Mouse (Mus musculus): ENCODE measurements at regions not wholly inside any gene's neighbourhood (a gene's known extent, or its start where the extent isn't known, plus 50 kb on each side); places are given as distances from the start of the nearest gene placed in this dataset.

DNA sequence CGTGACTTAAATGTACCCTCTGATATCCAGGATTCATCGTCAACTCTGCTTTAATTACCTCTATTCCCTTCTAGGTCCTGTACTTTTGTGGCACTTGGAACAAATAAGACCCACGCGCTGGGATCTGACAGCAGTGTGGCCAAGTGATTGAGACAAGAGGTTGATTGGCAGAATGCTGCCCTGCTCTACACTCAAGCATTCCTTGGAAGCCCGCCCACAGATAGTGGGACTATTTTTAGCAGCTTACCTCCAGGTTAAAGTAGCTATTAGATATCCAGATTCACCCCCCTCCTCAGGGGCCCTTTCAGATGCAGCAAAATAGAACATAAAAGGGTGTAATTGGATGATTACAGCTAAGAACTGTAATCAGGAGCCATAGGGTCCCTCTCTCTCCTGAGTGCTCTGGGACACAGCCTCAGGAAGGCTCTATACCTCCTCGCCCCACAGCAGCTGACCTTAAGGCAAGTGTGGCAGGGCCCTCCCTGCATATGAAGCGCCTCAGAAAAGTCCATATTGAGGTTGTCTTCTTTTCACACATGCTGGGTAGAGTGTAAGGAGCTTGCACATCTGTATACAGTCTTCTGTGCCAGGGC lies 479.1 kb upstream of the Marcks start:
- H3K27me3 ChIP-seq (ENCODE audit: poor library complexity, severe bottlenecking) = no peaks in the 10 kb centered on the region
- H3K27ac ChIP-seq = peak overlapping the region; percentile 36
- no peaks in the 10 kb centered on the region for H3K9me3 ChIP-seq
- no peak for DNase-seq (ENCODE audit: extremely low spot score, low spot score)
- H3K4me3 ChIP-seq = no peak overlapping the region
- 78% methylated on average over 7 of the region's 7 CpGs for WGBS
- H3K4me1 ChIP-seq = peaks cover 26% of the 10 kb centered on the region
- no peaks in the 10 kb centered on the region for H3K36me3 ChIP-seq (replicated peaks)

DNA sequence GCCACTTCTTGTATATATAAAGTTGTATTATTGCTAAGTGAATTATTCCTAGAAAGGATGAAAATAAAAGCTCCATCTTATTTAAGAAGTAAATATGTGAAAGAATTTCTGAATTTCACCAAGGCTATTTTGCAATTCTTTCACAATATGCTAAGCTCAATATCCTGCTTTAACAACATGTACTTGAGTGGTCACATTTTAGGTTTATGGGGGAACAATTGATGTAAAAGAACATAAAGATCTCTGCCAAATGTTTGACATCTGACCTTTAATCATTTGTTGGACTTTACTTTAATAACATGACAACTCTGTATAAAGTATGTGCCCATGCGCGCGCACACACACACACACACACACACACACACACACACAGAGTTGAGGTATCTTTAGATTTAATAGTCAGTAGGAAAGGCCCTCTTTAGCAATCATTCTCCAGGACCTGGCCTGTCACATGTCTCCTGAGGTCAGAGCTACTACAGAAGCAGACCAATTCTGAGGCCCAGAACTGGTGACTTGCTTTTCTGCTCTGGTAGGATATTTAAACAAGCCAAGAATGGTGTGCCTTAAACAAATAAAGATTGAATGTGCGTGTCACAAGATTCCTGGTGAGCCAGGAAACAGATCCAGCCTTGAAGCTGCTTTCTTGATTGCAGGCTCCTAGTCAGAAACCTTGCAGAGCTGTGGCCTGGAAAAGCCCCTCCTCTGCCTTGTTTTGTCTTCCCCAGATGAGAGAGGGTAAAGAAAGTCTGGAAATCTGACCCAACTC lies 477.4 kb upstream of the Marcks start:
- H3K36me3 ChIP-seq (replicated peaks) = no peaks in the 10 kb centered on the region
- H3K4me1 ChIP-seq = peaks cover 26% of the 10 kb centered on the region
- no peaks in the 10 kb centered on the region for H3K9me3 ChIP-seq
- H3K27me3 ChIP-seq (ENCODE audit: poor library complexity, severe bottlenecking) = no peaks in the 10 kb centered on the region
- no peak overlapping the region for H3K4me3 ChIP-seq
- peak; percentile 30 for DNase-seq (ENCODE audit: extremely low spot score, low spot score)
- peak overlapping the region; percentile 54 for H3K27ac ChIP-seq
- 72% methylated on average over 4 of the region's 4 CpGs for WGBS

DNA sequence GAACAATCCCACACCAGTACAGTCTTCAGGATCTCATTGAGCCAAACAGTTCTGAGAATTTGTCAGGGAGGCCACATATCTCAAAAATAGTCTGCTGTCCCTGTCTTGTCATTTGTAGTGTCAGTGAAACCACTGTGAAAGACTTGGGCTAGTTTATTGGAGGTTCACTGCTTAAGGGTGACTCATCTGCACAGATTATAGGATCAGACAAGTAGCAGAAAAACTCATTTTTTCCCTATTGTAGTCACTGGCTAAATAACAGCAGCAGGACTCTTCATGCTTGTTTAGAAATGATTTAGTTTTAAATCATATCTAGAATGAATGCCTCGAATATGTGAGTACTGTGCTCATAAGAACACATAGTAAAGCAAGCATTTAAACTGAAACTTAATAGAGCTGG lies 475.2 kb upstream of the Marcks start:
- Histone ChIP-seq H3K4me1 (peaks cover 26% of the 10 kb centered on the region), H3K27ac (no peak overlapping the region), H3K36me3 (replicated peaks) (no peaks in the 10 kb centered on the region), H3K4me3 (no peak overlapping the region), H3K27me3 (ENCODE audit: poor library complexity, severe bottlenecking) (no peaks in the 10 kb centered on the region), H3K9me3 (no peaks in the 10 kb centered on the region)
- 83% methylated on average over 1 of the region's 1 CpGs for WGBS
- no peak for DNase-seq (ENCODE audit: extremely low spot score, low spot score)

DNA sequence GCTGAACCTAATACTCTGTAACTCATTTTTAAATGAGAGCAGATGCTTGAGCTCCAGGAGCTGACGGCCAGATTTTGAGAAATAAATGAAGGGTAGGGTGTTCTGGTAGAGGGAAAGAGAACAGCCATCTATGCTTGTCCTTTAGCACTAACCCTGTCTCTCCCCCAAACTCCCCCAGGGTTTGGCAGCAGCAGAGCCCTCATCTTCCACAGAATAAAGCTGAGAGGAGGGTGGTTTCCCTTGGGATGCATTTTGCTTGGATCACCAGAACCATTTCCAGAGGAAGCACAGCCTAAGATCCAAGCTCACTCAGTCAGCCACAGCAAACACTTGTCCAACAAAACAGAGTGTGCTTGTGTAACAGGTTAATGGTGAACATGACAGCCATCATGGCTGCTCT lies 464.8 kb upstream of the Marcks start:
- Histone ChIP-seq H3K4me1 (no peaks in the 10 kb centered on the region), H3K9me3 (no peaks in the 10 kb centered on the region), H3K27ac (no peak overlapping the region), H3K4me3 (no peak overlapping the region), H3K27me3 (ENCODE audit: poor library complexity, severe bottlenecking) (no peaks in the 10 kb centered on the region), H3K36me3 (replicated peaks) (no peaks in the 10 kb centered on the region)
- WGBS = 58% methylated on average over 1 of the region's 1 CpGs
- no peak for DNase-seq (ENCODE audit: extremely low spot score, low spot score)

DNA sequence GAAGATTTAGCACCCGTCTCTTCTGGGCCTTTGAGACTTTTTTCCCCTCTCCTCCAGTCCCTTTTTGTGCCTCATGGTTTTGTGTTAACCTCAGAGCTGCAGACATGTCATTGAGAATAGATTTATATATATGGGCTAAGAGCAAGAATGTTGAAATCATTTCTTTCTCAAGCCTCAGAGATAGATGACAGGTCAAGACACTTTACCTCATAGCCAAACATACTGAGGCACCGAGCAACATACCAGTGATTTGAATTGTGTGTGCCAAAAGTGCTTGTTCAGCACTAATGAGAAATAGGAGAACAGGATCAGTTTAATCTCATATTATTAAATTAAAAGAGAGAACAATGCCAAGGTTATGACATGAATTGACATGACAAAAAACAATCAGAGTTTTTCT lies 464.2 kb upstream of the Marcks start:
- no peak for DNase-seq (ENCODE audit: extremely low spot score, low spot score)
- H3K4me1 ChIP-seq = no peaks in the 10 kb centered on the region
- no peak overlapping the region for H3K27ac ChIP-seq
- no peaks in the 10 kb centered on the region for H3K27me3 ChIP-seq (ENCODE audit: poor library complexity, severe bottlenecking)
- no peak overlapping the region for H3K4me3 ChIP-seq
- H3K36me3 ChIP-seq (replicated peaks) = no peaks in the 10 kb centered on the region
- 83% methylated on average over 2 of the region's 2 CpGs for WGBS
- no peaks in the 10 kb centered on the region for H3K9me3 ChIP-seq

DNA sequence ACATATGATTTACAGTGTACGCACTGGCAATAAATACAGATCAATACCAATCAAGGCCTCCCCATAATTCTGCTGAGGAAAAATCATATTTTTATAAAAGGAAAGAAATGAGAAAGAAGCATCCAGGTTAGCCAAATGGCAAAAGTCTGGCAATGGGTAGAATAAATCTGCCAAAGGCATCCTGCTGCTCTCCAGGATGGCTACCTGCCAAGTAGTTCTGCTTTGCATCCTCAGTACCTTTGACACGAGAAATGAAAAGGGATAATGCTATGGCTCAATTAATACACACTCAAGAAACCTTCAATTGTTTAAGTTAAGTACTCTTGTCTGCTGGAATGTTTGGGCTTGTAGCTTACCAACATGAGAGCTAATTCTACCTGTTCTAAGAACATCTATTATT lies 451.2 kb upstream of the Marcks start:
- H3K27me3 ChIP-seq (ENCODE audit: poor library complexity, severe bottlenecking) = no peaks in the 10 kb centered on the region
- WGBS = 83% methylated on average over 2 of the region's 2 CpGs
- no peak overlapping the region for H3K4me3 ChIP-seq
- no peaks in the 10 kb centered on the region for H3K36me3 ChIP-seq (replicated peaks)
- no peak for DNase-seq (ENCODE audit: extremely low spot score, low spot score)
- H3K9me3 ChIP-seq = no peaks in the 10 kb centered on the region
- no peak overlapping the region for H3K27ac ChIP-seq
- no peaks in the 10 kb centered on the region for H3K4me1 ChIP-seq

DNA sequence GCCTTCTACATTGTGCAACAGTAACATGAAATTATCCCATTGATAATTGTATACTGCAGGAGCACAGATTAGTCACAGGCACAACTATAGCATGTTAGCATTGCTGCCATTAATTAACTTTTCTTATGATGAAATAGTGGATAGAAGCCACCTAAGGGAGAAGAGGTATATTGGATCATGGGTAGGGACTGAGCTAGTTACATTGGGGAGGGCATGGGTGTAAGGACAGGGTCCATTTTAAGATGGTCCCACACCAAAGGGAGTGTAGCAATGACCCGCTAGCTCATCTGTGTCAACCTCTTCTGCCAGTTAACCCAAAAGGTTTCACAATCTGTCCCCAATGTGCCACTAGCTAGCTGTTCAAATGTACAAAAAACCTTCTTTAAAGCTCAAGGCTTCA lies 450.3 kb upstream of the Marcks start:
- WGBS = 94% methylated on average over 1 of the region's 1 CpGs
- H3K4me1 ChIP-seq = no peaks in the 10 kb centered on the region
- H3K4me3 ChIP-seq = no peak overlapping the region
- H3K9me3 ChIP-seq = no peaks in the 10 kb centered on the region
- no peak overlapping the region for H3K27ac ChIP-seq
- H3K36me3 ChIP-seq (replicated peaks) = no peaks in the 10 kb centered on the region
- no peaks in the 10 kb centered on the region for H3K27me3 ChIP-seq (ENCODE audit: poor library complexity, severe bottlenecking)
- DNase-seq (ENCODE audit: extremely low spot score, low spot score) = no peak

DNA sequence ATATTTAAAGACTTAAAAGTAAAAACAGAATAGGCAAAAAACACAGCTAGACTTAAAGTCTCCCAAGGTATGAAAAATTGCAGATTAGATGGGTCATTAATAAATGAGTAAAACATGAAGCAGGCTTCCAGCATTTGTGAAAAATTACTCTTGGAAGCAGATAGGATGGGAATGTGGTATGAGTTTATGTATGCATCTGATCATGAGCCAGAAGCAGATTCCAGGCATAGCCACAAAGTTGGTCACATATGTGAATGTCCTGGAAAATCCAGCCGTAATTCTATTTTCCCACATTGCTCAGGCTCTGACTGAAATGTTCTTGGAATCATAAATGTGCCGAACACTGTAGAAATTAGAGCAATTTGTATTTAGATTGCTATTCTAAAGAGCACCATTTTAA lies 432.5 kb upstream of the Marcks start:
- Histone ChIP-seq H3K4me3 (no peak overlapping the region), H3K36me3 (replicated peaks) (no peaks in the 10 kb centered on the region), H3K9me3 (no peaks in the 10 kb centered on the region), H3K27ac (no peak overlapping the region), H3K27me3 (ENCODE audit: poor library complexity, severe bottlenecking) (no peaks in the 10 kb centered on the region), H3K4me1 (no peaks in the 10 kb centered on the region)
- 86% methylated on average over 2 of the region's 2 CpGs for WGBS
- DNase-seq (ENCODE audit: extremely low spot score, low spot score) = no peak

DNA sequence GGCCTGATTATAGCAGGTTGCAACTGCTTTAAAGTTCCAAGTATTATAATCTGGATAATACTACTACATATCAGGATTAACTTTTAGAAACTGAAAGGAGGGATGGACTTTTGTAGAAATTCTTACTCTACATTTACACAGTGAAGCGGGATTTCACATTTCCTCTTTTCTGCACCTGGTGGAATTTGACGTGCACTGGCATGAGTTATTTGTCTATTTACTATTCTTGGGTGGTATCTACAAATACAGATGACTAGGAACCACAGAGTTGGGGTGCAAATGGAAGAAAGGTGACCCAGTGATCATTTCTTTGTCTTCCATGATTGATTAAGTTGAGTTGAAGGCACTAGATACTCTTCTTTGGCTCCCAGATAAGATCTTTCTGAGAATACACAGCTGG lies 423.0 kb upstream of the Marcks start:
- Histone ChIP-seq H3K9me3 (no peaks in the 10 kb centered on the region), H3K27me3 (ENCODE audit: poor library complexity, severe bottlenecking) (no peaks in the 10 kb centered on the region), H3K4me1 (no peaks in the 10 kb centered on the region), H3K4me3 (no peak overlapping the region), H3K27ac (no peak overlapping the region), H3K36me3 (replicated peaks) (no peaks in the 10 kb centered on the region)
- WGBS = 94% methylated on average over 2 of the region's 2 CpGs
- no peak for DNase-seq (ENCODE audit: extremely low spot score, low spot score)

DNA sequence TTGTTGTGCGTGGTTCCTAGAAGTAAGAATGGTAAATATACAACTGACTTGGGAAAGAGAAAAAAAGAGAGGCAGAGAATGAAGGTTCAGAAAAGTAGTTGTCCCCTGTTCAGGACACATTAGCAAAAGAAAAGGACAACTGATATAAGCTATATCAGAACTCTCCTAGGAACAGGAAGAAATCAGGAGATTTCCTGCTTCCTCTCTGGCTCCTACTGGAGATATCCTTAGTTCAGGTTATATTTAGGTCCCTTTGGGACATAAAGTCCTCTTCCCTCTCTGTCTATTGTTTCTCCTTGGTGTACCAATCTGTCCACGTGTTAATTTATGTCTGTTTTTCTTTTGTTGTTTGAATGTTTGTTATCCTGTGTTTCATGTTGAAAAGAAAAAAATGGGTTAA lies 410.7 kb upstream of the Marcks start:
- no peaks in the 10 kb centered on the region for H3K4me1 ChIP-seq
- no peak overlapping the region for H3K4me3 ChIP-seq
- no peak overlapping the region for H3K27ac ChIP-seq
- peaks cover 10% of the 10 kb centered on the region; the same call in 1 of the 2 replicates for H3K9me3 ChIP-seq
- no peaks in the 10 kb centered on the region for H3K27me3 ChIP-seq (ENCODE audit: poor library complexity, severe bottlenecking)
- WGBS = 96% methylated on average over 2 of the region's 2 CpGs
- DNase-seq (ENCODE audit: extremely low spot score, low spot score) = no peak
- no peaks in the 10 kb centered on the region for H3K36me3 ChIP-seq (replicated peaks)

DNA sequence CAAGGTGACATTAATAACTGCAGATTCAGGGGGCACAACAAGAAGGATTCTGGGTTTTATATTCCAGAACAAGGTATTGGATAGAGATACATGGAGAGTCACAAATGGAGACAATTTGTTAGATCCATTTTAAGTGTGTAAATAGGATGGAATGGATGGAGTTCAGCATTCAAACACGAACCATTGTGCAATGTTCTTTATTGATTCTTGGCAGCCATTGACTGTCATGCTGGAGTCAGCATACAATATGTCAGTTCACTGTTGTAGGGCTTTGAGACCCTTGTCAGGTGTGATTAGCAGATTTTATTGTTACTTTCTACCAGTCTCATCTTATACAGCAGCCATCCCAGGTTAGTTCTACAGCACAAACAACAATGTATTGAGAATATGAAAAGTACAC lies 402.0 kb upstream of the Marcks start:
- no peak for DNase-seq (ENCODE audit: extremely low spot score, low spot score)
- Histone ChIP-seq H3K9me3 (no peaks in the 10 kb centered on the region), H3K36me3 (replicated peaks) (no peaks in the 10 kb centered on the region), H3K27me3 (ENCODE audit: poor library complexity, severe bottlenecking) (no peaks in the 10 kb centered on the region), H3K4me1 (no peaks in the 10 kb centered on the region), H3K27ac (no peak overlapping the region), H3K4me3 (no peak overlapping the region)
- 84% methylated on average over 1 of the region's 1 CpGs for WGBS

DNA sequence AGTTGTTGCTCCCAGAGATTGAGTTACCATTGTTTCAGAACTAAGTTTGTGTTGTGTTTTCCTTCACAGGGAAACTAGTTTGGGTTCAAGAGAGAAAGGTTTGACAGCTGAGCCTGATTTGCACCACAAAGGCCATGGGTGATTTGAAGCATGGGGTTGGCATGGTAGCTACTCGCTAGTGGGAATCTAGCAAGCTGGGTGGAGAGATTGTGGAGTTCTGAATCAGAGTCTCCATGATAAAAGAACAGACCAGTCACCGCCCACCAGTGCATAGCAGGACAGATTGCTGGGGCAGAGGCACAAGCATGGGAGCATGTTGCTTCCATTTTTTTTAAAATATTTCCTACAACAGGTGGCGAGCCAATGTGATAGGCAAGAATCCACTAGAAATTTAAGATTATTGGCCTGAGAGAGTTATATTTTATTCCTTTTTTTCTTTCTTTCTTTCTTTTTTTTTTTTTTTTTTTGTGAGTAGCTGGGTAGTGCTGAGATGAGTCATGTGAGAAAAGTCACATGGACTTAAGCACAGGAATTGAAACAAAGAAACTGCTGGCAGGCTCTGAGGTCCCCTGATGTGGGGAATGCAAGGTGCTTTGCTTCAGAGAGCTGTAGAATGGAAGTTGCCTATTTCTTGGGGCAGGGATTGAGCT lies 367.4 kb upstream of the Marcks start:
- DNase-seq (ENCODE audit: extremely low spot score, low spot score) = no peak
- no peak overlapping the region for H3K4me3 ChIP-seq
- no peaks in the 10 kb centered on the region for H3K27me3 ChIP-seq (ENCODE audit: poor library complexity, severe bottlenecking)
- H3K27ac ChIP-seq = no peak overlapping the region
- H3K36me3 ChIP-seq (replicated peaks) = no peaks in the 10 kb centered on the region
- no peaks in the 10 kb centered on the region for H3K4me1 ChIP-seq
- WGBS = 72% methylated on average over 3 of the region's 3 CpGs
- H3K9me3 ChIP-seq = no peaks in the 10 kb centered on the region

DNA sequence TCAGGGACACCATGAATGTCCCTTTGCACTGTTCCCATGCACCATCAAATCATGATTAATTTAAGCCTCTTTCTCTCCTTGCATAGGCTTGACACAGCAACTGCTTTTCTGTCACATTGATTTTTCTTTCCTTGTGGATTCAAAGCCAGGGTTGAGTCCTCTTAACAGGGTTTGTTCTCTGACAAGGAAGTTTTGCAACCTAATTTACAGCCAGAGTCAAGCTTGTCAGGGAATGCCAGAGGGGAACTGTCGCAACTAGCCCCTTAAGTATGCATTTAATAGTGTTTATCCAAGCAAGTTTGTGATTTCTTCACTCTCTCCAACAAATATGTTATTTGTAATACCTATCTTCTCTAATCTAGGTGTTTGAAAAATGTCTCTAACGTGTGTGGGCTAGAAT lies 365.7 kb upstream of the Marcks start:
- H3K9me3 ChIP-seq = no peaks in the 10 kb centered on the region
- no peaks in the 10 kb centered on the region for H3K36me3 ChIP-seq (replicated peaks)
- no peak overlapping the region for H3K27ac ChIP-seq
- no peaks in the 10 kb centered on the region for H3K4me1 ChIP-seq
- WGBS = 78% methylated on average over 2 of the region's 2 CpGs
- no peak overlapping the region for H3K4me3 ChIP-seq
- no peak for DNase-seq (ENCODE audit: extremely low spot score, low spot score)
- no peaks in the 10 kb centered on the region for H3K27me3 ChIP-seq (ENCODE audit: poor library complexity, severe bottlenecking)

Data from forebrain, embryonic 10.5 days (tissue).